Mouse (Mus musculus): ENCODE measurements around the gene Aoah. TPM values are rescaled to one million over a fixed set of nuclear protein-coding genes. Genes with fewer than 3 reads are reported as not detected.

Gene Aoah
- polyA plus RNA-seq, 1 experiment from 2014 or later = not detected

DNA sequence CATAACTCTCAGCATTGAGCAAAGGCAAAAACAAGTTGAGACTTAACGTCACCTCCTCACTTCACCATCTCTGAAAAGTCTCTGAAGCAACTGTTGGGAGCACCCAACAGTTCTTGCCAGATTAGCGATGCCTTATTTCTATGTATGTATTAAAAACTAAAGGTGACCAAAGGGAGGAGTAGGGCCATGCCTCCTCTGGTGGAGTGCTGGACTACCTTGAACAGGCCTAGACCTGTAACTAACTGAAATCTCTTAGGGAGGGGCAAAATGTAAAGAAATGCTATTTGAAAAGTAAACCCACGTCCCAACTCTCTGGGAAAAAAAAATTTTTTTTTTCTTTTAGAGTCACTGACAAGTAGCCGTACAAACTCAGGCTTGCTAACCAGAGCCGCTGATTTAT lies 211.3 kb downstream of the Aoah start:
- no peaks in the 10 kb centered on the region for H3K27me3 ChIP-seq
- DNase-seq (ENCODE audit: low read depth, low spot score) (no peak), ATAC-seq (no peak)
- CTCF ChIA-PET = no interaction called here
- in situ Hi-C loops (cut with MboI; ENCODE audit: low pct_unique_long_range_greater_than_20kb) = no loop called here
- no peak for TF ChIP-seq CTCF (IDR thresholded peaks at IDR 0.05)
- POLR2A ChIA-PET = no interaction called here

DNA sequence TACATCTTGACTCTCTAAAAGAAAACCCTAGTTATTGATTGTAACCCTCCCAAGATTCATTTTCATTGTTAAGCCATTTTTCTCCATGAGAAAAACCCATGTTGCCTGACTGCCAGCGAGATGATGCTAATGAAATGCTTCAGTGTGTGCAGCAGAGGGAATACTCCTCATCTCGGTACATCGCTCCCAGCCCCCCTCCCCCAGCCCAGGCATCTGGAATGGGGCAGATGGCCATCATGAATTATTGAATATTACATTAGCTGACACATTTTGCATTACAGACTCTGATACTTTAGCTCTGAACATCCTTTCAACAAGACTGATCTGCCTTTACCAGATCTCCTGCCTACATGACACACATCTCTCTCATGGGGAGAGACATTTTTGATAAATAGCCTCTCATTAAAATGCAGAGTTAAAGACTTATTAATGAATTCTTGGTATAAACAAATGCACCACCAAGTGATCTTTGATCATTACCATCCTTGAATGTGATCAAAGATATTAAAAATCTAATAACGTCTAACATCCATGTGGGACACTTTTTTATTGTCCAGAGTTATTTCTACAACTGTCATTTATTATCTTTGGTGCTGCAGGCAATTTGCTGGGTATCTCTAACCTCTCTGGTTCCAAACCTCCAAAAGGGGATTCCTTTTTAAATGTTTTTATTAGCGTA lies 211.9 kb downstream of the Aoah start:
- H3K27me3 ChIP-seq = no peaks in the 10 kb centered on the region
- ATAC-seq (no peak), DNase-seq (ENCODE audit: low read depth, low spot score) (no peak)
- CTCF ChIA-PET = no interaction called here
- no peak for TF ChIP-seq CTCF (IDR thresholded peaks at IDR 0.05)
- POLR2A ChIA-PET = no interaction called here
- in situ Hi-C loops (cut with MboI; ENCODE audit: low pct_unique_long_range_greater_than_20kb) = no loop called here

DNA sequence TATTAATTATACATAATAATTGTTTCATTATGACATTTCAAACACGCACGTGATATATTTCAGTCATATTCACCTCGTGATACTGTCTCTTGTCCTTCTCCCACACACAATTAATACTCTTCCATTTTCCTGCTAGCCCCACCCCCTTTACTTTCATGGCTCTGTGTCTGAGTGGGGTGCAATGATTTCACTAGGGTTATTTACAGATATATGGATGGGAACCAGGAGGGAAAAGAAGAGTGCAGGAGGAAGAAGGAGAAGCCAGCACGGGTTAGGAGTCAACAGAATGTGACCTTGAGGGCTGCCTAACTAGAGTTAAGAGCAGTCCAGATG lies 212.4 kb downstream of the Aoah start:
- POLR2A ChIA-PET = no interaction called here
- in situ Hi-C loops (cut with MboI; ENCODE audit: low pct_unique_long_range_greater_than_20kb) = no loop called here
- no peak for ATAC-seq
- TF ChIP-seq CTCF (IDR thresholded peaks at IDR 0.05) = no peak
- H3K27me3 ChIP-seq = no peaks in the 10 kb centered on the region
- no peak for DNase-seq (ENCODE audit: low read depth, low spot score)
- CTCF ChIA-PET = no interaction called here

DNA sequence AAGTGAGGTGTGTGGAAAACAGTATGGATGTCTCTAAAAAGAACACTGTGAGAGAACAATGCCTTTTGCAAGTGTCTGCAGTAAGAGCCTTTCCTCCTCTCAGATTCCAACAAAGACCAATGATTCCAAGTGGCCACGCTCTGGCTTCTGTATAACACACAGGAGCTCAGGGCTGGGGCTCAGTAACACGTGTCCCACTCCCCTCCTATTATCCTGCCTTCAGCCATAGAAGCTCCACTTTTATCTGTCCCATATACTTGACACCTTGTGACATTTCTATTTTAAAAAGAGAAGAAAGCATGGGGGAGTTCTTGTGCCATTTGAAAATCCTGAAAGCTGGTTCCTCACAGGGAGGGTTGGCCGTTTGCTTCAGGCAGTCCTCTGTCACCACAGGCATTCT lies 219.7 kb downstream of the Aoah start:
- POLR2A ChIA-PET = no interaction called here
- ATAC-seq = no peak
- in situ Hi-C loops (cut with MboI; ENCODE audit: low pct_unique_long_range_greater_than_20kb) = no loop called here
- no peak for DNase-seq (ENCODE audit: low read depth, low spot score)
- H3K27me3 ChIP-seq = no peaks in the 10 kb centered on the region
- CTCF ChIA-PET = no interaction called here
- no peak for TF ChIP-seq CTCF (IDR thresholded peaks at IDR 0.05)

DNA sequence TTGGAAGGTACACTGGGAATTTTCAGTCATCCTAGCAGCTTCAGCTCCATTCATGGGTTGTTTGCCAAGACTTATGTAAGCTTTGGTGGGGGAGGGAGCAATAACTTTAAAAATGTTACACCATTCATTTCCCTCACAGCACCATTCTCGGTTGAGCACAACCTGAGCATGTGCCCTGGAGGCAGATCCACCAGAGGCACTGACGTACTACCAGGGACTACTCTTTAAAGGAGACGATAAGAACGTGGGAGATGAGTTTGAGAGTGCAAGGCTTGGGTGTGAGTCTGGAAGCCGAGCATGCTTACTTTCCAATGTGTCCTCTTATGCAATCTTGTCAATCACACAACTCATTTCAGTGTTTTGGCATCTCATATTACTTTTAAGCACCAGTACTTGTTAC lies 230.9 kb downstream of the Aoah start:
- H3K27me3 ChIP-seq = no peaks in the 10 kb centered on the region
- DNase-seq (ENCODE audit: low read depth, low spot score) = no peak
- CTCF ChIA-PET = no interaction called here
- in situ Hi-C loops (cut with MboI; ENCODE audit: low pct_unique_long_range_greater_than_20kb) = loop anchor here (25.0 kb wide), 1 partner anchor 713 kb away; no protein-coding TSS in a partner anchor
- POLR2A ChIA-PET = no interaction called here
- no peak for ATAC-seq
- TF ChIP-seq CTCF (IDR thresholded peaks at IDR 0.05) = no peak

DNA sequence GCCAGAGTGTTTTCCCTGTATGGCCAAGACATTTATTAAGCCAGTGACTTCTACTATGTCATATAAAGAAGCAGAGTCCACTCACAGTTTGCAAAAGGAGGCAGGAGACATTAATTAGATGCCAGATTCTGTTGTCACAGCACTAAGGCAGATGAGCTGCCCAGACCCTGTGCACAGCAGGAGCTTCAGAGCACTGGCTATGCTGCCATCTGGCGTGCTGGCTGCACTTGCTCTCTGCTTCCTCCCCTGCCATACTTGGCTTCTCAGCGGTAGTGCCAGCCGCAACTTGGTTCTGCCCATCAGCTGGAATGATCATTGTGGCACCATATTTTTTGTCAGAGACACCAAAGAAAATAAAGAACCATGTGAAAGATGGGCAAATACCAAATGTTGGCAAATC lies 239.3 kb downstream of the Aoah start:
- ATAC-seq (no peak), DNase-seq (ENCODE audit: low read depth, low spot score) (no peak)
- CTCF ChIA-PET = no interaction called here
- H3K27me3 ChIP-seq = no peaks in the 10 kb centered on the region
- POLR2A ChIA-PET = no interaction called here
- no peak for TF ChIP-seq CTCF (IDR thresholded peaks at IDR 0.05)
- in situ Hi-C loops (cut with MboI; ENCODE audit: low pct_unique_long_range_greater_than_20kb) = loop anchor here (25.0 kb wide), 1 partner anchor 721 kb away; no protein-coding TSS in a partner anchor

DNA sequence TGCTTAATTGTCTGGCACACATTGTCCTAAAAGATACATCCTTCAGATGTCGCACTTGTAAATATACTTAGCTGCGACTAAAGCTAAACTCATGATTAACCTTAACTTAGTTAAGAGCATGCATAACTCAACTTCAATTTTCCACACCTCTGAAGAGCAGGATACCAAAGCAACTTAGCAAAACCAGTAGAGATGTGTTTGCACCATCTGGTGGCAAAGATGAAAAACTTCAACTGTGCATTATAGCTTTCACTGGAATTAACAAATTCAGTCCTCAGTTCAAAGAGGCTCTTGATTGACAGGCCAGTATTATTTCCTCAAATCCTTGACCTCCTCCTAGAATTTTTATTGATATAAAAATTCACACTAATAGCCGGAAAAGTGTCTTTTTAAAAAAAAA lies 241.1 kb downstream of the Aoah start:
- POLR2A ChIA-PET = no interaction called here
- H3K27me3 ChIP-seq = no peaks in the 10 kb centered on the region
- DNase-seq (ENCODE audit: low read depth, low spot score) = no peak
- CTCF ChIA-PET = interaction anchor here (1.3 kb wide), 1 partner anchor 32 kb away, joined by 3 read pairs; no protein-coding TSS in a partner anchor
- TF ChIP-seq CTCF (IDR thresholded peaks at IDR 0.05) = peak; percentile 29
- in situ Hi-C loops (cut with MboI; ENCODE audit: low pct_unique_long_range_greater_than_20kb) = loop anchor here (25.0 kb wide), 1 partner anchor 723 kb away; no protein-coding TSS in a partner anchor
- no peak for ATAC-seq

DNA sequence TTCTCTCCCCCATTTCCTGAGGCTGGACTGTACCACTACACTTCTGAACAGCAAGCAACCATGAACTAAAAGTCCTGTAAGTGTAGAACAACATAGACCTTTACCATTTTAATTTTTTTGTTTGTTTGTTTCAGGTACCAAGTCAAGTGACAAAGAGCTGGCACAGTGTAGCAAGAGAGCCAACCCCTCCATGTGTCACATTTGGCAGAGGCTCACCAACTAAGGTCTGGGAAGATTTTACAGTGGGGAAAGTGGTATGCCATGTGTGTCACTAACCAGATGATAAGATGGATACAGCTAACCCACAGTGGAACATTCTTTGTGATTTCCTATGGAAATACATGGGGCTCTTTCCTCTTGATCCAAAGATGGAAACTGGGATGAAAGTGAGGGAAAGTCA lies 242.1 kb downstream of the Aoah start:
- DNase-seq (ENCODE audit: low read depth, low spot score) = no peak
- no peak for TF ChIP-seq CTCF (IDR thresholded peaks at IDR 0.05)
- CTCF ChIA-PET = no interaction called here
- H3K27me3 ChIP-seq = no peaks in the 10 kb centered on the region
- in situ Hi-C loops (cut with MboI; ENCODE audit: low pct_unique_long_range_greater_than_20kb) = loop anchor here (25.0 kb wide), 1 partner anchor 724 kb away; no protein-coding TSS in a partner anchor
- no peak for ATAC-seq
- POLR2A ChIA-PET = no interaction called here

DNA sequence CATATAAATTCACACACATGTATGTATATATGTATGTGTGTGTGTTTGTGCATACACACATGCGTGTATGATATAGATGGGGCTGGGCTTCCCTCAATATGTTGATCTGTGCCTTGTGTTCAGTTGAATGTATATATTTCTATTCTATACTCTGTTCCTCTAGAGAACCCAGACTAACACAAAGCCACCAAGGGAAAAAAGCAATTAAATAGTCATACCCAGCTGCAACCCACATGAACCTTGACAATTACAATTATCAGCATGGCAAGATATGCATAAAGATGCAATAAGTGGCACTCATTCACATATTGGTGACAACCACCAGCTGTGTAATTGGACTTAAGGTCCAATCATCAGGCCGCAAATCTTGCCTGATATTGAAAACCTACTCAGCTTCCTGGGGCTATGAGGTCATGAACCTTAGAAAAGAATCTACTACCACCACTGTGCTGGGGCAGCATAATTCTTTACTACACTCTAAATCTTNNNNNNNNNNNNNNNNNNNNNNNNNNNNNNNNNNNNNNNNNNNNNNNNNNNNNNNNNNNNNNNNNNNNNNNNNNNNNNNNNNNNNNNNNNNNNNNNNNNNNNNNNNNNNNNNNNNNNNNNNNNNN lies 246.8 kb downstream of the Aoah start:
- ATAC-seq = no peak

DNA sequence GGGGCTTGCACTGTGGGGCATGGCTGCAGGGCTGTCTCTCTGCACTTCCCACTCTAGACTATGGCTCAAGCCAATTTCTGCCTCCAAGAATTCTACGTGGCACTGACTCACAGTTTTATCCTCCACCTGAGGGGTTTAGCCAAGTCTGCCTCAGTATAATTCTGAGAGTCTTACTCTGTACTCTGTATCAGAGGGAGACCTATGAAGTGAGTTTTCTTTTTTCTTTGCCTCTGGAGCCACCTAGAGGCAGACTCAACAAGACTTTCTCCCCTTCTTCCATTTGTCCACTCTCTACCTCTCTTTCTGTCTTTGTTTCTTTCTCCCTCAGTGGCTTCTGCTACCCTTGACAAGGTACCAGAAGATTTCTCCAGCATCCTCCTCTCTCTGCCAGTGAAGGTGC lies 256.2 kb downstream of the Aoah start:
- no peak for TF ChIP-seq CTCF (IDR thresholded peaks at IDR 0.05)
- ChIA-PET CTCF (no interaction called here), POLR2A (no interaction called here)
- no peaks in the 10 kb centered on the region for H3K27me3 ChIP-seq
- no peak for DNase-seq (ENCODE audit: low read depth, low spot score)
- ATAC-seq = no peak
- in situ Hi-C loops (cut with MboI; ENCODE audit: low pct_unique_long_range_greater_than_20kb) = no loop called here

More for the DNA sequence above, 246.8 kb downstream of the Aoah start:
- no peak for TF ChIP-seq CTCF (IDR thresholded peaks at IDR 0.05)
- in situ Hi-C loops (cut with MboI; ENCODE audit: low pct_unique_long_range_greater_than_20kb) = loop anchor here (25.0 kb wide), 1 partner anchor 728 kb away; no protein-coding TSS in a partner anchor
- ChIA-PET POLR2A (interaction anchor here (0.5 kb wide), 1 partner anchor 1920 kb away, joined by 3 read pairs; no protein-coding TSS in a partner anchor), CTCF (no interaction called here)
- H3K27me3 ChIP-seq = no peaks in the 10 kb centered on the region
- no peak for DNase-seq (ENCODE audit: low read depth, low spot score)

DNA sequence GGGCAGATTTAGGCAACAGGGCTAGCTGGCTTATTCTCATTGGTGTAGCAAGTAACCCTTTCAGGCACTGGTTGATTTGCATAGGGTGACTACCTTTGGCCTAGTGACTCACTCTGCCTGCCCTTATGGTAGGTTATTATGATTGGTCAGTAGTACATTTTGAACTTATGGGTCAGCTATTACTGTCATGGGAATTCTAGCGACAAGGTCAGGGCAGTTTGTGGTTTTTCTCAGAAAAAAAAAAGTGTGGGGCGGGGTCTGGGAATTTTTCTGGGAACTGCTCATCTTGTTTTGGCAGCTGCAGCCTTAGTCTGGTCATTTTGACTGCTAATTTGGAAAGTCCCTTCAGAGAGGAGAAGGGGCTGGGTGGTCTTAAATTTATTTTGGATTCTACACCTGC lies 272.1 kb downstream of the Aoah start:
- no peak for TF ChIP-seq CTCF (IDR thresholded peaks at IDR 0.05)
- POLR2A ChIA-PET = no interaction called here
- in situ Hi-C loops (cut with MboI; ENCODE audit: low pct_unique_long_range_greater_than_20kb) = no loop called here
- CTCF ChIA-PET = no interaction called here
- no peaks in the 10 kb centered on the region for H3K27me3 ChIP-seq
- DNase-seq (ENCODE audit: low read depth, low spot score) = no peak
- no peak for ATAC-seq

DNA sequence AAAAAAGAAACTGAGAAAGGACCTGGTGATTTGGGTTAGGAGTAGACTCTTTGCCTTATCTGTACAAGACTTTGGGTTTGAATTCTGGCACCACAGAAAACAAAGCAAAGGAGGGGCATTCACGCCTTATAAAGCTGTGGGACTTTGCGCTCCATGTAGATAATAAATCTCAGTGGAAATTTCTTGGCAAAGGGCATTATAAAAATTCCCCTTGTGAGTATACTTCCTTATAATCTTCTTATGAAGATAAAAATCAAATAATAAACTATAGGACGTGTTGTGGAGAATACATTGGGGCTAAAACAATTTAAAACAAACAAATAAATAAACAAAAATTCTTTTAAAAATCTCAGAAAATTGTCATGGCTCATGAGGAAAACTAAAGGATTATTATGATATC lies 280.9 kb downstream of the Aoah start, which contains the start of gene Olfr1370:
TSS of gene Olfr1370 (minus strand) at position 101 of the 400 bp plus-strand sequence.
- H3K27me3 ChIP-seq = no peaks in the 10 kb centered on the region
- CTCF ChIA-PET = no interaction called here
- no peak for DNase-seq (ENCODE audit: low read depth, low spot score)
- ATAC-seq = no peak
- no peak for TF ChIP-seq CTCF (IDR thresholded peaks at IDR 0.05)
- POLR2A ChIA-PET = no interaction called here
- in situ Hi-C loops (cut with MboI; ENCODE audit: low pct_unique_long_range_greater_than_20kb) = no loop called here
